Mouse (Mus musculus) C2C12 (cell line): ENCODE measurements around the gene Irf8. TPM values are rescaled to one million over a fixed set of nuclear protein-coding genes. Genes with fewer than 3 reads are reported as not detected.

Experiments used
- H3K27me3 ChIP-seq: one replicate; pipeline ENCODE4 v1.6.1; 2011; ENCODE audit not compliant: control insufficient read depth, insufficient read depth, insufficient read length
- H3K36me3 ChIP-seq: one replicate; pipeline ENCODE4 v1.6.1; 2011; ENCODE audit not compliant: control insufficient read depth, insufficient read depth
- H3K4me3 ChIP-seq: one replicate; pipeline ENCODE4 v1.5.1; 2011; ENCODE audit warnings: mild to moderate bottlenecking, control low read depth; ENCODE audit not compliant: poor library complexity, insufficient read depth, severe bottlenecking
- H3K79me2 ChIP-seq: one replicate; pipeline ENCODE4 v1.6.1; 2011; ENCODE audit not compliant: control insufficient read depth, insufficient read depth
- H3K79me3 ChIP-seq: one replicate; pipeline ENCODE4 v1.6.1; 2011; ENCODE audit warnings: low read depth, control low read depth
- H3ac ChIP-seq: one replicate; pipeline ENCODE3; 2011; ENCODE audit warnings: low read depth; ENCODE audit not compliant: control insufficient read depth, insufficient read length
- CEBPB ChIP-seq: IDR thresholded peaks from one replicate; pipeline ENCODE4 v1.6.1; 2011; ENCODE audit warnings: low read depth, mild to moderate bottlenecking, control low read depth, moderate library complexity
- CTCF ChIP-seq: IDR thresholded peaks from one replicate; pipeline ENCODE4 v1.5.1; 2011; ENCODE audit not compliant: control insufficient read depth, insufficient read depth, insufficient read length
- FOSL1 ChIP-seq: IDR thresholded peaks from one replicate; pipeline ENCODE4 v1.8.0; 2011; ENCODE audit warnings: mild to moderate bottlenecking, low read length; ENCODE audit not compliant: poor library complexity, insufficient read depth, severe bottlenecking
- MAX ChIP-seq: IDR thresholded peaks from one replicate; pipeline ENCODE4 v1.6.1; 2011; ENCODE audit warnings: mild to moderate bottlenecking, control low read depth
- MYOD1 ChIP-seq: IDR thresholded peaks from one replicate; pipeline ENCODE4 v1.6.1; 2011; ENCODE audit warnings: low read depth; ENCODE audit not compliant: control insufficient read depth, insufficient read length
- MYOG ChIP-seq: IDR thresholded peaks from one replicate; pipeline ENCODE4 v1.6.1; 2011; ENCODE audit not compliant: control insufficient read depth, insufficient read length; ENCODE audit errors: extremely low read depth
- USF1 ChIP-seq: IDR thresholded peaks from one replicate; pipeline ENCODE4 v1.6.1; 2011; ENCODE audit warnings: low read depth, mild to moderate bottlenecking, control low read depth, moderate library complexity
- polyA plus RNA-seq: library from polyadenylated mRNA; unstranded; fragments of >200 nt; fragmentation: generic; extraction: Trizol; gene quantifications from one replicate; pipeline ENCODE4 v1.2.1, GENCODE M21; 2012; ENCODE audit warnings: missing spikeins

Gene Irf8
- polyA plus RNA-seq, 1 experiment, result not detected

DNA sequence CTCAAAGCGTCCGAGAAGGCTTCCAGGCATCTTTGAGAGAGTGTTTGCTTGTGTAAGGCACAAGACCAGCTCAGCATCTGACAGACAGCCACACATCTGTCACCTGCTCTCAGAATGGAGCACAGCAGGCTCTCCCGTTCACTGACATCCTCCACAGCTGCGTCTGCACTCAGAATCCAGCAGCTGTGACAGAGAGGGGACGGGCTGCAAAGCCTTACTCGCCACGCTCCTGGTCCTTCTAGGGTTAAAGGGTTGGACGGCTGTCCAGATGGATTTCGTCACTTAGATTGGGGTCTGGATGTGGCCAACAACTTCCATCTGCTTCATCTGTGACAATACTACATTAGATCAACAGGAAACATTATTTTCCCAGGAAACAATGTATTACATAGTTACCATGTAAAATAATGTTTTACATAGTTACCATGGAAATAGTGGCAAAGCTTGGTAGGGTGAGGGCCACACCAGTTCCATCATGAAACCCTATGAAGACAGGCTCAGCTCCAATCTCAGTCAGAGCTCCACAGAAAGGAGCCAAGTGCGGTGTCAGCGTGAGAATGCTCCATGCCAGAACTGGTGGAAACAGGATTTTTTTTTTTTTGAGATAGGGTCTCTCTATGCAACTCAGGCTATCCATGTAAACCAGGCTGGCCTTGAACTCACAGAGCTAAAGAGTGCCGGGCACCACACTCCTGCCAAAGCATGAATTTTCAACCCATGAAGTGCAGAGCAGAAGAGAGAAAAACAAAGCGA lies 39.6 kb upstream of the Irf8 start:
- Histone ChIP-seq H3K36me3 (no peaks in the 10 kb centered on the region), H3ac (no peak overlapping the region), H3K79me2 (no peaks in the 10 kb centered on the region), H3K27me3 (peaks cover 45% of the 10 kb centered on the region), H3K4me3 (no peak overlapping the region), H3K79me3 (no peaks in the 10 kb centered on the region)
- no peak for TF ChIP-seq USF1
- no peak for TF ChIP-seq MAX
- no peak for TF ChIP-seq MYOG
- TF ChIP-seq MYOD1, result no peak
- TF ChIP-seq FOSL1, result no peak
- no peak for TF ChIP-seq CEBPB
- TF ChIP-seq CTCF, result no peak

DNA sequence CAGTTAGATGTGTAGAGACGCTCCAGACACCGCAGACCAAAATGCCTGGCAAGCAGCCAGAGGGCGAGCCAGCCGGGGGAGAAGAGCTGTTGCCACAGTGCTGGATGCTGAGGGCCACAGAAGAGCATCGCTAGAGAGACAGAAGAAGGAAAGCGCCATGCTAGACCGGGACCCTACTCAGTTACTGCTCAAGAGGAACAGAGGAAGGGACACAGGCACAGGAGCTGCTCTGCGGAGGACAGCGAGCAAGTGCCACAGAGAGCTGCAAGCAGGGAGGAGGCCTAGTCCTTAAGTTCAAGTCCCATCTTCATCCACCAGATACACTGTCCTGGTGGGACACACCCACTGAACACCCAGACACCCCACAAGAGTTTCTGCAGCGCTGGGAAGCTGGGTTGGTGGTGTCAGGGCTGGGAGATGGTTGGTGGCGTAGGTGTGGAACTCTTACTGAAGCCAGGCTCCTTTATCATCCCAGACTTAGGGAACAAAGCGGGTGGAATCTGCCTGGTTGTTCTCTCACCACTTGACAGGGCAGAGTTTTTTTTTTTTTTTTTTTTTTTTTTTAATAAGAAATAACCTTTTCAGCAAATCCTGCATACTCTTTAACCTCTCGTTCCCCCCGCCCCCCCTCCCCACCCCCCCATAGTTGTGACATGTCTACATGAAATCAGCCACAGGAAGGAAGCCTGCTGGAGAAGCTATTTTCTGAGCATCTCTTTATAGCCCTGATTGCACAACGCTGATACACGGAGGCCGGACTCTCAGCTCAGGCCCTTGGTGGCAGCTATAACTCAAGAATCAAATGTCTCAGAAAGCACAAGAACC lies 38.8 kb upstream of the Irf8 start:
- Histone ChIP-seq H3K27me3 (peaks cover 52% of the 10 kb centered on the region), H3K4me3 (no peak overlapping the region), H3ac (no peak overlapping the region), H3K79me3 (no peaks in the 10 kb centered on the region), H3K79me2 (no peaks in the 10 kb centered on the region), H3K36me3 (no peaks in the 10 kb centered on the region)
- TF ChIP-seq CEBPB, result no peak
- TF ChIP-seq MYOG, result no peak
- no peak for TF ChIP-seq MAX
- no peak for TF ChIP-seq USF1
- TF ChIP-seq CTCF, result no peak

DNA sequence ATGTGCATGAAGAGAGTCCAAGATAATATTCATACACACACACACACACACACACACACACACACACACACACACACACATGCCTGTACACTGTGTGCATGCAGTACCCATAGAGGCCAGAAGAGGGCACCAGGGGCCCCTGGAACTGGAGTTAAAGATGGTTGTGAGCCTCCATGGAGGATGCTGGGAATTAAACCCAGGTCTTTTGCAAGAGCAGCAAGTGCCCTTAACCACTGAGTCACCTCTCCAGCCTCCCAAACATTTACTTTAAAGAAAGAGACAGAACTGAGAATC lies 38.2 kb upstream of the Irf8 start:
- no peak overlapping the region for H3ac ChIP-seq
- no peak overlapping the region for H3K4me3 ChIP-seq
- TF ChIP-seq MYOG, result no peak
- no peak for TF ChIP-seq MAX
- no peaks in the 10 kb centered on the region for H3K36me3 ChIP-seq
- H3K27me3 ChIP-seq, result peaks cover 54% of the 10 kb centered on the region
- no peaks in the 10 kb centered on the region for H3K79me3 ChIP-seq
- no peaks in the 10 kb centered on the region for H3K79me2 ChIP-seq

- H3K36me3 ChIP-seq, result no peaks in the 10 kb centered on the region
- no peak for TF ChIP-seq CTCF
- no peak for TF ChIP-seq MYOG
- no peak for TF ChIP-seq FOSL1
- no peak for TF ChIP-seq MYOD1
- no peak for TF ChIP-seq CEBPB
- no peak for TF ChIP-seq USF1
- no peak for TF ChIP-seq MAX
- H3K79me2 ChIP-seq, result no peaks in the 10 kb centered on the region
- no peaks in the 10 kb centered on the region for H3K79me3 ChIP-seq
- peaks cover 56% of the 10 kb centered on the region for H3K27me3 ChIP-seq
- no peak overlapping the region for H3ac ChIP-seq
- no peak overlapping the region for H3K4me3 ChIP-seq
Observed at GRCm38 (mm10) chr8:120698426-120698825, 37.7 kb upstream of the Irf8 start.

DNA sequence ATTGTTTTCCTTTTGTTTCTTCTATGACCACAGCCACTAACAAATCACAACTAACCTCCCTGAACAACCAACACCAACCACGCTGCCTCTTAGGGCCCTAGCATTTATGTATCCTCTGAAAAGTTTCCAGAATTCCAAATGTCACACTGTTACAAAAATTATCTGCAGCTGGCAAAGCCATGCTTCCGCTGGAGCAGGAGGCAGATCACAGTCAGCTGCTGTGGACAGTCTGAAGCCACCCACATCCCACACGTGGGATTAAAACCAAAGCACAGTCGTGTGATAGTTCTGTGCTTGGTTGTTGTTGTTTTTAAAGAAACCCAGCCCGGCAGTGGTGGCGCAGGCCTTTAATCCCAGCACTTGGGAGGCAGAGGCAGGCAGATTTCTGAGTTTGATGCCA lies 37.1 kb upstream of the Irf8 start:
- Histone ChIP-seq H3K36me3 (no peaks in the 10 kb centered on the region), H3K27me3 (peaks cover 55% of the 10 kb centered on the region), H3ac (no peak overlapping the region), H3K4me3 (no peak overlapping the region), H3K79me2 (no peaks in the 10 kb centered on the region), H3K79me3 (no peaks in the 10 kb centered on the region)
- TF ChIP-seq CTCF (no peak), CEBPB (no peak), MYOG (no peak), MYOD1 (no peak), MAX (no peak), USF1 (no peak), FOSL1 (no peak)
